Mouse (Mus musculus) layer of hippocampus, adult 2 months (tissue): ENCODE measurements around the gene Ttc7. TPM values are rescaled to one million over a fixed set of nuclear protein-coding genes. Genes with fewer than 3 reads are reported as not detected.

ENCODE experiments used
- DNase-seq, 2 experiments: peaks; one replicate each; pipeline ENCODE4 v3.0.0; 2022; ENCODE audit warnings: low spot score in 2 of 2
- H3K27ac ChIP-seq: fragments of 200-600 bp; 2 replicates; pipeline ENCODE4 v1.8.1; 2022
- H3K4me3 ChIP-seq: fragments of 200-600 bp; 2 replicates; pipeline ENCODE4 v1.8.1; 2022; ENCODE audit warnings: mild to moderate bottlenecking
- CTCF ChIP-seq: fragments of 200-600 bp; conservative IDR thresholded peaks from 2 replicates; pipeline ENCODE4 v1.8.1; 2022; ENCODE audit warnings: antibody characterized with exemption, mild to moderate bottlenecking, moderate library complexity
- total RNA-seq, 2 experiments: library from RNA; stranded (reverse); gene quantifications; 2 replicates each; pipeline ENCODE4 v1.2.3; 2021

Gene Ttc7
- total RNA-seq, 2 experiments from 2014 or later = 7.0 to 8.6 TPM

GRCm38 (mm10) chr17:87337683-87338082 is 55.0 kb downstream of the Ttc7 start:
- DNase-seq = no peak
- H3K27ac ChIP-seq = no peak overlapping the region
- no peak for TF ChIP-seq CTCF
- H3K4me3 ChIP-seq = no peak overlapping the region

- TF ChIP-seq CTCF = no peak
- no peak for DNase-seq
- H3K4me3 ChIP-seq = no peak overlapping the region
- H3K27ac ChIP-seq = no peak overlapping the region
Observed at GRCm38 (mm10) chr17:87339122-87339521, 56.4 kb downstream of the Ttc7 start.

GRCm38 (mm10) chr17:87343060-87343703 is 60.5 kb downstream of the Ttc7 start:
- Histone ChIP-seq H3K27ac (no peak overlapping the region), H3K4me3 (no peak overlapping the region)
- no peak for TF ChIP-seq CTCF
- DNase-seq = no peak

GRCm38 (mm10) chr17:87344441-87345251 is 62.0 kb downstream of the Ttc7 start:
- no peak for TF ChIP-seq CTCF
- no peak overlapping the region for H3K27ac ChIP-seq
- no peak overlapping the region for H3K4me3 ChIP-seq
- DNase-seq = no peak

GRCm38 (mm10) chr17:87345252-87345593 is 62.5 kb downstream of the Ttc7 start:
- H3K27ac ChIP-seq = no peak overlapping the region
- no peak for TF ChIP-seq CTCF
- H3K4me3 ChIP-seq = no peak overlapping the region
- DNase-seq = no peak

- Histone ChIP-seq H3K4me3 (no peak overlapping the region), H3K27ac (no peak overlapping the region)
- TF ChIP-seq CTCF = no peak
- DNase-seq = no peak
Observed at GRCm38 (mm10) chr17:87348353-87348752, 65.7 kb downstream of the Ttc7 start.

- Histone ChIP-seq H3K4me3 (no peak overlapping the region), H3K27ac (no peak overlapping the region)
- DNase-seq = no peak
- peak; percentile 53 for TF ChIP-seq CTCF
Observed at GRCm38 (mm10) chr17:87349069-87349468, 66.4 kb downstream of the Ttc7 start.

- Histone ChIP-seq H3K4me3 (no peak overlapping the region), H3K27ac (no peak overlapping the region)
- TF ChIP-seq CTCF = no peak
- no peak for DNase-seq
Observed at GRCm38 (mm10) chr17:87349575-87349974, 66.9 kb downstream of the Ttc7 start.

- H3K27ac ChIP-seq = no peak overlapping the region
- TF ChIP-seq CTCF = no peak
- DNase-seq = no peak
Observed at GRCm38 (mm10) chr17:87350471-87351240, 68.0 kb downstream of the Ttc7 start.

GRCm38 (mm10) chr17:87351241-87352105 is 68.8 kb downstream of the Ttc7 start:
- no peak for DNase-seq
- Histone ChIP-seq H3K27ac (no peak overlapping the region), H3K4me3 (no peak overlapping the region)
- no peak for TF ChIP-seq CTCF

More at GRCm38 (mm10) chr17:87350471-87351240, 68.0 kb downstream of the Ttc7 start:
- no peak overlapping the region for H3K4me3 ChIP-seq

GRCm38 (mm10) chr17:87352106-87352897 is 69.6 kb downstream of the Ttc7 start:
- no peak for DNase-seq
- no peak overlapping the region for H3K27ac ChIP-seq
- no peak for TF ChIP-seq CTCF

GRCm38 (mm10) chr17:87352898-87353225 is 70.2 kb downstream of the Ttc7 start:
- H3K27ac ChIP-seq = no peak overlapping the region
- no peak overlapping the region for H3K4me3 ChIP-seq
- DNase-seq = no peak
- no peak for TF ChIP-seq CTCF

More at GRCm38 (mm10) chr17:87352106-87352897, 69.6 kb downstream of the Ttc7 start:
- H3K4me3 ChIP-seq = no peak overlapping the region
